Mouse (Mus musculus) kidney, adult 2 months (tissue): ENCODE measurements around the gene Mndal.

Experiments
- CTCF ChIP-seq: fragments of 200-500 bp; conservative IDR thresholded peaks from 2 replicates; pipeline ENCODE4 v1.5.1; 2011; ENCODE audit warnings: low read depth, mild to moderate bottlenecking, control low read depth, low read length, moderate library complexity, mixed read lengths; ENCODE audit not compliant: insufficient read depth, insufficient read length
- POLR2A ChIP-seq: fragments of 200-500 bp; IDR thresholded peaks from one replicate; pipeline ENCODE4 v1.6.1; 2011; ENCODE audit warnings: low read depth, low read length, control low read depth

- TF ChIP-seq CTCF (no peak), POLR2A (no peak)
Observed at GRCm38 (mm10) chr1:173866504-173866903, 75.8 kb downstream of the Mndal start.
